Mouse (Mus musculus): ENCODE measurements around the gene Map2k5. TPM values are rescaled to one million over a fixed set of nuclear protein-coding genes. Genes with fewer than 3 reads are reported as not detected.
A peak's percentile ranks its signal among the peaks of the same experiment; 100 is the strongest.

Map2k5 gene
- polyA plus RNA-seq, 1 experiment from 2014 or later, result 39.4 TPM

GRCm38 (mm10) chr9:63382761-63383160, 5.1 kb upstream of the Map2k5 start:
- no peak for DNase-seq (ENCODE audit: low spot score)
- ATAC-seq (replicated peaks; ENCODE audit: low FRiP score), result no peak
- no peak overlapping the region for H3K9ac ChIP-seq (ENCODE audit: low read length)
- H3K9me3 ChIP-seq (ENCODE audit: control insufficient read depth, low read length), result no peaks in the 10 kb centered on the region
- H3K27ac ChIP-seq (ENCODE audit: low read depth, low read length), result no peak overlapping the region
- H3K4me2 ChIP-seq (ENCODE audit: low read depth, low read length, severe bottlenecking), result no peak overlapping the region
- no peak overlapping the region for H3K4me3 ChIP-seq (ENCODE audit: low read depth, low read length)
- no peaks in the 10 kb centered on the region for H3K4me1 ChIP-seq (replicated peaks; ENCODE audit: control insufficient read depth, insufficient read depth, low read length)
- no peaks in the 10 kb centered on the region for H3K27me3 ChIP-seq (ENCODE audit: control insufficient read depth, insufficient read depth, low read length)
- WGBS, result 94% methylated on average over 4 of the region's 4 CpGs
- no peaks in the 10 kb centered on the region for H3K36me3 ChIP-seq (ENCODE audit: control insufficient read depth, insufficient read depth, low read length)

DNA sequence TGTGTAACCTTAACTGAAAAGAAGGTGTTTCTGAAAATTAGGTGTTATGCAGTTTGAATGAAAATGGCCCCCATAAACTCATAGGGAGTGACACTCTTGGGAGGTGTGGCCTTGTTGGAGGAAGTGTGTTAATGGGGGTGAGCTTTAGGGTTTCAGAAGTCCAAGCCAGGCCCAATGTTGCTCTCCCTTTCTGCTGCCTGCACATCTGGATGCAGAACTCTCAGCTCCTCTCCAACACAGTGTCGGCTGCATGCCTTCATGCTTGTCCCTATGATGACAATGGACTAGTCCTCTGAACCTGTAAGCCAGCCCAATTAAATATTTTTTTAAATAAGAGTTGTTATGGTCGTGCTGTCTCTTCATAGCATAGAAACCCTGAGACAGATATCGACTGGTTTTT, 2.6 kb upstream of the Map2k5 start:
- peaks cover 6% of the 10 kb centered on the region; the same call in 1 of the 2 replicates for H3K4me1 ChIP-seq (replicated peaks; ENCODE audit: control insufficient read depth, insufficient read depth, low read length)
- H3K4me3 ChIP-seq (ENCODE audit: low read depth, low read length), result no peak overlapping the region
- H3K9ac ChIP-seq (ENCODE audit: low read length), result no peak overlapping the region
- no peak overlapping the region for H3K4me2 ChIP-seq (ENCODE audit: low read depth, low read length, severe bottlenecking)
- no peaks in the 10 kb centered on the region for H3K36me3 ChIP-seq (ENCODE audit: control insufficient read depth, insufficient read depth, low read length)
- no peaks in the 10 kb centered on the region for H3K27me3 ChIP-seq (ENCODE audit: control insufficient read depth, insufficient read depth, low read length)
- no peak for ATAC-seq (replicated peaks; ENCODE audit: low FRiP score)
- no peaks in the 10 kb centered on the region for H3K9me3 ChIP-seq (ENCODE audit: control insufficient read depth, low read length)
- 89% methylated on average over 3 of the region's 3 CpGs for WGBS
- DNase-seq (ENCODE audit: low spot score), result no peak
- no peak overlapping the region for H3K27ac ChIP-seq (ENCODE audit: low read depth, low read length)

GRCm38 (mm10) chr9:63378174-63378573, 472 bp upstream of the Map2k5 start:
- H3K9ac ChIP-seq (ENCODE audit: low read length), result peak overlapping the region; percentile 92
- H3K27me3 ChIP-seq (ENCODE audit: control insufficient read depth, insufficient read depth, low read length), result no peaks in the 10 kb centered on the region
- peak overlapping the region; percentile 91 for H3K4me2 ChIP-seq (ENCODE audit: low read depth, low read length, severe bottlenecking)
- ATAC-seq (replicated peaks; ENCODE audit: low FRiP score) (no peak), DNase-seq (ENCODE audit: low spot score) (no peak)
- H3K27ac ChIP-seq (ENCODE audit: low read depth, low read length), result no peak overlapping the region; the same call in 1 of the 2 replicates
- WGBS, result 21% methylated on average over 8 of the region's 8 CpGs
- no peaks in the 10 kb centered on the region for H3K9me3 ChIP-seq (ENCODE audit: control insufficient read depth, low read length)
- H3K4me1 ChIP-seq (replicated peaks; ENCODE audit: control insufficient read depth, insufficient read depth, low read length), result peaks cover 8% of the 10 kb centered on the region; the same call in 1 of the 2 replicates
- H3K4me3 ChIP-seq (ENCODE audit: low read depth, low read length), result peak overlapping the region; percentile 80
- no peaks in the 10 kb centered on the region; the same call in 1 of the 2 replicates for H3K36me3 ChIP-seq (ENCODE audit: control insufficient read depth, insufficient read depth, low read length)

DNA sequence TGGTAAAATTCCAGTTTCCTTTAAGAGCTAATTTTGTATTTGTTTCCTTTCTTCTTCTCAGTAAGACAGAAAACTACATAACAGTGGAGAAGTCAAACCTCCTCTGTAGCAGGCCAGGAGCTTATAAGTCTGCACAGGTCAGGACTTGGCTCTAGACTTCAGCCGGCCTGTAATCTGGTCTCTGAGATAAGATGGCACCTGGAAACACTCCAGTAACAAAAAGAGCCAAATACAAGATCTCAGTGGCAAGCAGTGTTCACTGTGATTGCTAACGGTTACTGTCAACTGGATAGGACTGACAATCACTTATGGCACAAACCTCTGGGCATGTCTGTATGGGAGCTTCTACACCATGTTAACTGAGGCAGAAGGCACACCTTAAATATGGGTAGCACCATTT, 4.4 kb downstream of the Map2k5 start:
- H3K9me3 ChIP-seq (ENCODE audit: control insufficient read depth, low read length), result no peaks in the 10 kb centered on the region
- H3K27ac ChIP-seq (ENCODE audit: low read depth, low read length), result no peak overlapping the region
- H3K27me3 ChIP-seq (ENCODE audit: control insufficient read depth, insufficient read depth, low read length), result no peaks in the 10 kb centered on the region
- ATAC-seq (replicated peaks; ENCODE audit: low FRiP score) (no peak), DNase-seq (ENCODE audit: low spot score) (no peak)
- no peak overlapping the region for H3K9ac ChIP-seq (ENCODE audit: low read length)
- peaks cover 8% of the 10 kb centered on the region; the same call in 1 of the 2 replicates for H3K4me1 ChIP-seq (replicated peaks; ENCODE audit: control insufficient read depth, insufficient read depth, low read length)
- 88% methylated on average over 2 of the region's 2 CpGs for WGBS
- H3K36me3 ChIP-seq (ENCODE audit: control insufficient read depth, insufficient read depth, low read length), result no peaks in the 10 kb centered on the region; the same call in 1 of the 2 replicates
- no peak overlapping the region for H3K4me2 ChIP-seq (ENCODE audit: low read depth, low read length, severe bottlenecking)
- no peak overlapping the region for H3K4me3 ChIP-seq (ENCODE audit: low read depth, low read length)

DNA sequence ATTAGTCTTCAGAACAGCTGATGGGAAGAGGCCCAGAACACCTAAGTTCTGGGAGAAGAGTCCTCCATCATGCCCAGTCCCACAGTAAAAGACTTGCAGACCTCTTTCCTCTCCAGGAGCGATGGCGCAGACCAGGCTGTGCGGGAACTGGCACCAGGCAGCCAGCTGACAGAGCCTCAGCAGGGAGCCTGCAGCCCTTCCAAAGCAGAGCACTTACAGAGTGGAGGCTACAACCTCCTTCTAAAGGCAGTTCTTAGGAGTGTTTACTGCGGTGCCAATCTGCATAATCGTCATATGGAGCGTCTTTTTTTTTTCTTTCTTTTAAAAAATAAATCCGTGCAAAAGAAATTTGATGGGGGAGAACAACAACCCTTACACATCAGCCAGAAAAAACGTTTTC, 5.2 kb downstream of the Map2k5 start:
- H3K27ac ChIP-seq (ENCODE audit: low read depth, low read length), result no peak overlapping the region
- 65% methylated on average over 8 of the region's 8 CpGs for WGBS
- no peaks in the 10 kb centered on the region for H3K9me3 ChIP-seq (ENCODE audit: control insufficient read depth, low read length)
- H3K27me3 ChIP-seq (ENCODE audit: control insufficient read depth, insufficient read depth, low read length), result no peaks in the 10 kb centered on the region
- H3K4me1 ChIP-seq (replicated peaks; ENCODE audit: control insufficient read depth, insufficient read depth, low read length), result peaks cover 8% of the 10 kb centered on the region; the same call in 1 of the 2 replicates
- no peak for DNase-seq (ENCODE audit: low spot score)
- no peaks in the 10 kb centered on the region; the same call in 1 of the 2 replicates for H3K36me3 ChIP-seq (ENCODE audit: control insufficient read depth, insufficient read depth, low read length)
- no peak for ATAC-seq (replicated peaks; ENCODE audit: low FRiP score)
- H3K4me2 ChIP-seq (ENCODE audit: low read depth, low read length, severe bottlenecking), result no peak overlapping the region
- H3K4me3 ChIP-seq (ENCODE audit: low read depth, low read length), result no peak overlapping the region
- no peak overlapping the region for H3K9ac ChIP-seq (ENCODE audit: low read length)

DNA sequence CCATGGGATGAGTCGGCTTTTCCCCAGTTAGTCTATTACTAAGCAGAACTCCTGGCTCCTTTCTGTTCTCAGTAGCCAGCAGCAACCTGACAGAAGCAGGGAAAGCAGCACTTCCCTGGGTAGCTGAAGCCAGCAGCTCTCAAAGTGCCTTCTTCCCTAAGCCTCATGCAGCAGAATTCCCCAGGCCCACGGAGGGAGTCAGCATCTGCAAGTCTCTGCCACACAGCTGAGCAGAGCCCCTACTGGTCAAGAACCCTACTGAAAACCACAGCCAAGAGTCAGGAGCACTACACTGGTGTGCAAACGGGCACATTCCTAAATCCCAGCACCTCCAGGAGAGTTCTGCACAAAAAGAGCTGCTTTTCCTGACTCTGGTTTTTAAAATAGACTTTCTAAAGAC, 17.3 kb downstream of the Map2k5 start:
- no peaks in the 10 kb centered on the region for H3K9me3 ChIP-seq (ENCODE audit: control insufficient read depth, low read length)
- no peak for ATAC-seq (replicated peaks; ENCODE audit: low FRiP score)
- no peaks in the 10 kb centered on the region for H3K27me3 ChIP-seq (ENCODE audit: control insufficient read depth, insufficient read depth, low read length)
- H3K4me3 ChIP-seq (ENCODE audit: low read depth, low read length), result no peak overlapping the region
- 51% methylated on average over 3 of the region's 3 CpGs for WGBS
- no peaks in the 10 kb centered on the region for H3K4me1 ChIP-seq (replicated peaks; ENCODE audit: control insufficient read depth, insufficient read depth, low read length)
- no peak overlapping the region for H3K4me2 ChIP-seq (ENCODE audit: low read depth, low read length, severe bottlenecking)
- no peak for DNase-seq (ENCODE audit: low spot score)
- H3K9ac ChIP-seq (ENCODE audit: low read length), result no peak overlapping the region
- peaks cover 2% of the 10 kb centered on the region; the same call in 1 of the 2 replicates for H3K36me3 ChIP-seq (ENCODE audit: control insufficient read depth, insufficient read depth, low read length)
- H3K27ac ChIP-seq (ENCODE audit: low read depth, low read length), result no peak overlapping the region

DNA sequence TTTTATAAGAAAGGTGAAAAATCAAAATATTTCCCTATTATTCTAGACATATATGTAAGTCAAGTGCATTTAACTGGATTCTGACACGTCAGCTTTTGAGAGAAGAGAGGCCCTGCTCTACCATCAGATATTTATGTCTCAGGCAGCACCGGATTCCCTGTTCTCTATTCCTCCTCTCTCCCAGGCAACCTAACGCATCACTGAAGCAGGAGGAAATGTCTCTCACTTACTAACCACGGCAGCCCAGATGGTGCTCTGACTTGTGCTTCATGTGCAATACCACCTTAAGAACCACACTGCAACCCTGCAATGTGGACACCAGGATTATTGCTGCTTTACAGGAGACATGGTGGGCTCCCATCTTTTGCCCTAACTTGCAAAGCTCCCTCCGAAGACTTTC, 18.7 kb downstream of the Map2k5 start:
- no peaks in the 10 kb centered on the region for H3K9me3 ChIP-seq (ENCODE audit: control insufficient read depth, low read length)
- no peaks in the 10 kb centered on the region for H3K4me1 ChIP-seq (replicated peaks; ENCODE audit: control insufficient read depth, insufficient read depth, low read length)
- no peak overlapping the region for H3K4me3 ChIP-seq (ENCODE audit: low read depth, low read length)
- WGBS, result 89% methylated on average over 5 of the region's 5 CpGs
- no peak overlapping the region for H3K27ac ChIP-seq (ENCODE audit: low read depth, low read length)
- H3K27me3 ChIP-seq (ENCODE audit: control insufficient read depth, insufficient read depth, low read length), result no peaks in the 10 kb centered on the region
- DNase-seq (ENCODE audit: low spot score), result no peak
- H3K9ac ChIP-seq (ENCODE audit: low read length), result no peak overlapping the region
- no peak overlapping the region for H3K4me2 ChIP-seq (ENCODE audit: low read depth, low read length, severe bottlenecking)
- no peaks in the 10 kb centered on the region; the same call in 1 of the 2 replicates for H3K36me3 ChIP-seq (ENCODE audit: control insufficient read depth, insufficient read depth, low read length)
- ATAC-seq (replicated peaks; ENCODE audit: low FRiP score), result no peak

DNA sequence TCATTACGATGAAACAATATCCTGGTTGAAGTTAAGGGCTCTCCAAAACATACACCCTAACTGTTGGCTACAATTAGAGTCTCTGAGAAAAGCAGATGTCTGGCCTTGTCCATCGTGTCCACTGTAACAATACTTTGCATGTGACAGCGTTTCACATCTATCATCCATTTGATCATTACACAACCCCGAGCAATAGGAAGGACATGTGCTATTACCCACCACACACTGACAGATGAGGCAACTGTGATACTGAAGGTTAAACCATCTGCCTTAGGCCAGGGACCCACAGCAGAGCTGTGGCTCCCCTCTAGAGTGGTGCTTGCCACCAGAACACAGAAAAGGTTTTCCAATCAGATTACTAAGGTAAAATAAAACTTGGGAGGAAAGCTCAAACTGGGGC, 21.0 kb downstream of the Map2k5 start:
- Histone ChIP-seq H3K36me3 (ENCODE audit: control insufficient read depth, insufficient read depth, low read length) (no peaks in the 10 kb centered on the region), H3K9me3 (ENCODE audit: control insufficient read depth, low read length) (no peaks in the 10 kb centered on the region), H3K27me3 (ENCODE audit: control insufficient read depth, insufficient read depth, low read length) (no peaks in the 10 kb centered on the region), H3K4me3 (ENCODE audit: low read depth, low read length) (no peak overlapping the region), H3K4me2 (ENCODE audit: low read depth, low read length, severe bottlenecking) (no peak overlapping the region), H3K9ac (ENCODE audit: low read length) (no peak overlapping the region), H3K4me1 (replicated peaks; ENCODE audit: control insufficient read depth, insufficient read depth, low read length) (no peaks in the 10 kb centered on the region), H3K27ac (ENCODE audit: low read depth, low read length) (no peak overlapping the region)
- no peak for ATAC-seq (replicated peaks; ENCODE audit: low FRiP score)
- 98% methylated on average over 4 of the region's 4 CpGs for WGBS
- DNase-seq (ENCODE audit: low spot score), result no peak

- no peak overlapping the region for H3K4me2 ChIP-seq (ENCODE audit: low read depth, low read length, severe bottlenecking)
These were observed 21.4 kb downstream of the Map2k5 start for GRCm38 (mm10) chr9:63356278-63356677.

More at GRCm38 (mm10) chr9:63356278-63356677, 21.4 kb downstream of the Map2k5 start:
- ATAC-seq (replicated peaks; ENCODE audit: low FRiP score) (no peak), DNase-seq (ENCODE audit: low spot score) (no peak)
- Histone ChIP-seq H3K27me3 (ENCODE audit: control insufficient read depth, insufficient read depth, low read length) (no peaks in the 10 kb centered on the region), H3K36me3 (ENCODE audit: control insufficient read depth, insufficient read depth, low read length) (no peaks in the 10 kb centered on the region), H3K9me3 (ENCODE audit: control insufficient read depth, low read length) (no peaks in the 10 kb centered on the region), H3K4me3 (ENCODE audit: low read depth, low read length) (no peak overlapping the region), H3K4me1 (replicated peaks; ENCODE audit: control insufficient read depth, insufficient read depth, low read length) (no peaks in the 10 kb centered on the region), H3K9ac (ENCODE audit: low read length) (no peak overlapping the region), H3K27ac (ENCODE audit: low read depth, low read length) (no peak overlapping the region)
- 89% methylated on average over 9 of the region's 9 CpGs for WGBS
